Mouse (Mus musculus) CD8-positive naive resting alpha-beta T cell, adult 2 months (primary cell): ENCODE measurements around the gene Klhl15.

Source experiments
- DNase-seq, 2 experiments: peaks; one replicate each; pipeline ENCODE4 v3.0.0; 2022; ENCODE audit warnings: low read depth in 2 of 2, low spot score in 2 of 2

Gene Klhl15

GRCm38 (mm10) chrX:94234532-94235189, at the start of gene Klhl15:
Gene Klhl15, plus strand, starts transcription at chrX:94234599.
- DNase-seq = peak; percentile 74

- no peak for DNase-seq
These were observed 49.2 kb upstream of the Klhl15 start for GRCm38 (mm10) chrX:94185156-94185555.

- peak; percentile 3 to 50 for DNase-seq
These were observed 40.5 kb upstream of the Klhl15 start for GRCm38 (mm10) chrX:94193901-94194300.

GRCm38 (mm10) chrX:94197789-94198188, 36.6 kb upstream of the Klhl15 start:
- peak; percentile 19 to 80 for DNase-seq

- DNase-seq = no peak
These were observed 22.2 kb upstream of the Klhl15 start for GRCm38 (mm10) chrX:94212264-94212596.

GRCm38 (mm10) chrX:94212597-94213321, 21.6 kb upstream of the Klhl15 start, which contains the start of gene Eif2s3x:
Gene Eif2s3x, minus strand, starts transcription at chrX:94212862.
- peak; percentile 80 to 92 for DNase-seq

- peak in 1 of 2 experiments; percentile 25 for DNase-seq
These were observed 21.0 kb upstream of the Klhl15 start for GRCm38 (mm10) chrX:94213384-94213783.

- DNase-seq = no peak
These were observed 967 bp upstream of the Klhl15 start for GRCm38 (mm10) chrX:94233432-94233831.

GRCm38 (mm10) chrX:94233936-94234531, 365 bp upstream of the Klhl15 start:
- no peak for DNase-seq

GRCm38 (mm10) chrX:94235190-94235555, 774 bp downstream of the Klhl15 start:
- DNase-seq = peak; percentile 0 to 17

GRCm38 (mm10) chrX:94235601-94236000, 1.2 kb downstream of the Klhl15 start:
- DNase-seq = no peak

GRCm38 (mm10) chrX:94288923-94289322, 54.5 kb downstream of the Klhl15 start:
- DNase-seq = peak; percentile 21 to 34

- no peak for DNase-seq
These were observed 68.5 kb downstream of the Klhl15 start for GRCm38 (mm10) chrX:94302928-94303327.

- no peak for DNase-seq
These were observed 86.9 kb downstream of the Klhl15 start for GRCm38 (mm10) chrX:94321036-94321902.
